Mouse (Mus musculus) gastrocnemius, adult 2 months (tissue): ENCODE results near the gene Wfdc21. TPM values are rescaled to one million over a fixed set of nuclear protein-coding genes. Genes with fewer than 3 reads are reported as not detected.

Experiments
- DNase-seq: peaks from one replicate; pipeline ENCODE4 v3.0.0; 2022
- H3K27ac ChIP-seq: fragments of 200-600 bp; 2 replicates; pipeline ENCODE4 v1.8.1; 2022; ENCODE audit warnings: mild to moderate bottlenecking
- H3K4me3 ChIP-seq: fragments of 200-600 bp; 2 replicates; pipeline ENCODE4 v1.8.1; 2022; ENCODE audit warnings: mild to moderate bottlenecking, moderate library complexity
- CTCF ChIP-seq: fragments of 200-600 bp; IDR thresholded peaks from 2 replicates; pipeline ENCODE4 v1.8.1; 2022; ENCODE audit warnings: antibody characterized with exemption, mild to moderate bottlenecking, moderate library complexity
- intact Hi-C: fragments of 180-260 bp; cut with DNase I; formaldehyde crosslinking; loops from one replicate; pipeline ENCODE4 v1.15.1; 2025
- long read RNA-seq, 2 experiments: library from polyadenylated mRNA; stranded (forward); transcript quantifications; one replicate each; pipeline ENCODE4 v2.0.0; 2021
- total RNA-seq, 2 experiments: library from RNA; stranded (reverse); gene quantifications; 2 replicates each; pipeline ENCODE4 v1.2.3; 2021

Gene Wfdc21
- not detected for total RNA-seq
- long read RNA-seq, experiment 1: 0 reads
- long read RNA-seq, experiment 2: 0 reads

DNA sequence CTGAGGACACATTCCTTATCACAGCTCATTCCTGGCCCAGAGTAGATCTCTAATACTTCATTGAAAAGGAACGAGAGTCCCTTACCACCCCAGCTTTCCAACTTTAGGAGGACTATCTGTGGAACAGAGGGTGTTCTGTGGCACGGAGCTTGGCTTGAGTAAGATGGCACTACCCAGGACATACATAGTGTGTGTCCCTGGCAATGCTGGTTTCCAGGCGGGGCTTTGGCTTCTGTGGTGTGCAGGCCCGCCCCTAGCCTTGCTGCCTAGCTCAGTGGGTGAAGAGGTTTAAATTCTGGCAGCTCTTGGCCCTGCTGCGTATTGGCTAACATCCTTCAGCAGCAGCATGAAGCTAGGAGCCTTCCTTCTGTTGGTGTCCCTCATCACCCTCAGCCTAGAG lies at the start of gene Wfdc21:
Wfdc21 (plus strand) TSS at position 260 of the 400 bp plus-strand sequence.
- intact Hi-C loops: no loop called here
- TF ChIP-seq CTCF: no peak
- H3K4me3 ChIP-seq: no peak within 1 kb of the TSS
- DNase-seq: no peak
- no peak within 1 kb of the TSS for H3K27ac ChIP-seq

DNA sequence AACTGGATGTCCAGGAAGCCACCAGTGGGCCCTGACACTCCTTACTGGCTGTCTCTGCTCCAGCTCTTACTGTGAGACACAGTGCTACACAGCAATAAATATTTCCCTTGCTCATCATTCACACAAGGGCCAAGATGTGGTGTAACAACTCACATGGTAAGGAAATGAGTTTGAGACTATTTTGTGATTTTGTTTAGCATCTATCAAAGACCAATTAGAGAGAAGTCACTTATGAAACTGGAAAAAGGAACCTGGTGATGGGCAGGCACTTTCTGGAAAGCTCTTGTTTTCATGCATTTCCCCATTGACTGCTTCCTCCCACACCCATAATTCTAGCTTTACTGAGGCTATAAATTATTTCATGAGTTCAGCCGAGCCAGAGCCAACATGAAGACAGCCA lies 43.0 kb upstream of the Wfdc21 start, which contains the start of gene Wfdc17:
Wfdc17 (plus strand) TSS at position 287 of the 400 bp plus-strand sequence.
- DNase-seq: no peak
- TF ChIP-seq CTCF: no peak
- intact Hi-C loops: loop anchor here (1.0 kb wide), 1 partner anchor 15 kb away; no protein-coding TSS in a partner anchor
- H3K4me3 ChIP-seq: no peak within 1 kb of the TSS
- no peak within 1 kb of the TSS for H3K27ac ChIP-seq

DNA sequence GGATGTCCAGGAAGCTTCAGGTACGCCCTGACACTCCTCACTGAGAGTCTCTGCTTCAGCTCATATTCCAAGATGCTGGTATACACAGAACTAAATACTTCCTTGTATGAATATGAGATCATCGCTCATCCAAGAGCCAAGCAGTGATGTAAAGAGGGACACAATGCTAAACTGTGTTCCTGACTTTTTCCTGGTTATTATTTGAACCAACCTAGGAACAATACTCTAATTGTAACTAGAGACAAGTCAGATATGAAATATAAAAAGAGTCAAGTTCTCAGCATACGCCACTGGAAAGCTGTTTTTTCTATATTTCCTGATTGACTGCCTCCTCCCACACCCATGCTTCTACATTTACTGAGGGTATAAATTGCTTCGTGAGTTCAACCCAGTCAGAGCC lies 38.0 kb upstream of the Wfdc21 start, which contains the start of gene Wfdc18:
Wfdc18 (plus strand) TSS at position 301 of the 400 bp plus-strand sequence.
- no peak for DNase-seq
- intact Hi-C loops: no loop called here
- no peak within 1 kb of the TSS for H3K27ac ChIP-seq
- no peak within 1 kb of the TSS for H3K4me3 ChIP-seq
- no peak for TF ChIP-seq CTCF

DNA sequence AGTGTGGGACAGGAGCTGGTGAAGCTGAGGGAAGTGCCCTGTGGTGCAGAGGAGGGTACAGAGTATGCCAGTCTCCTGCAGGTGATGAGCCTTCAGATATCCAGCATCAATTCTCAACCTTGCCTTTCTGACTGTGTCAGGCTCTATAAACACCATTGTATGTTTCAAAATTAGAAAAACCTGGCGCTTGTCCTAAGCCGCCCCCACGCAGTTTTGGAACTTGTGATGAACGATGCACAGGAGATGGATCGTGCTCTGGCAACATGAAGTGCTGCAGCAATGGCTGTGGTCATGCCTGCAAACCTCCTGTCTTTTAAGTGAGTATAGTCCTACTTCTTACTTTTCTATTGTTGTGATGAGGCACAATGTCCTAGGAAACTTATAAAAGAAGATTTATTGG lies 37.1 kb upstream of the Wfdc21 start:
- no peak overlapping the region for H3K4me3 ChIP-seq
- no peak for TF ChIP-seq CTCF
- no peak overlapping the region for H3K27ac ChIP-seq
- intact Hi-C loops: no loop called here
- DNase-seq: no peak

DNA sequence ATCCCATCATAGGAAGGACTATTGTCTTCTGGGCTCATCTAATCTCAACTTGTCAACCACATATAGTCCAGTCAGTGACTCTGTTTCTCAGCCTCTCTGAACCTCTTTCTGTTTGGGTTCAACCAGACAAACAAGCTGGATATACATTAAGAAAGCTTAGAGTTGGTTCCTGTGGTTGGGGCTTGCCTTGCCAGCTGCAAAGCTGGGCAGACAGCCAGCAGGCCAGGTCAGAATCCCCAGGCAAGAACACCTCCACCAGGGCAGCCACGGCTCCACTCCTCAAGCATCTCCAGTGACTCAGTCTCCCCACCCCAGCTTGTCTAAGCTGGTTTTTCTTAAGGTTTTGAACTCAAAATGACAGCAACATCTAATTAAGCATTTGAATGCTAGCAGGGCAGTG lies 34.1 kb upstream of the Wfdc21 start:
- no peak for TF ChIP-seq CTCF
- intact Hi-C loops: no loop called here
- DNase-seq: no peak
- Histone ChIP-seq H3K4me3 (no peak overlapping the region), H3K27ac (no peak overlapping the region)

DNA sequence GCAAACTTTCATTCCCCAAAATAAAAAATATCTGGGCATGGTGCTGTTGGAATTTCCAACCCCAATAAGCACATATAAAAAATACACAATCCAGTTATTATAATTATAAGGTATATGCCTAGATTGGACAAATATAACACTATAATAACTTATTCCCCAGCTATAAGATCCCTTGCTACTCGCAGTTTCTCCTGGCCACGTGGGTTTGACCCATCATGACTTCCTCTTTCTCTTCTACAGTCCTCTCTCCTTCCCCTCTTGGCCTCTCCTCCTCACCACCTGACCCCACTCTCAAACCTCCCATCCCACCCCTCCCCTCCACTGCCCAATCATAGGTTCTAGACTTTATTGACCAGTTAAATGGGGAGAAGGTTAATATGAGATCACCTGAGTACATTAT lies 32.8 kb upstream of the Wfdc21 start:
- intact Hi-C loops: no loop called here
- Histone ChIP-seq H3K27ac (no peak overlapping the region), H3K4me3 (no peak overlapping the region)
- no peak for DNase-seq
- no peak for TF ChIP-seq CTCF

DNA sequence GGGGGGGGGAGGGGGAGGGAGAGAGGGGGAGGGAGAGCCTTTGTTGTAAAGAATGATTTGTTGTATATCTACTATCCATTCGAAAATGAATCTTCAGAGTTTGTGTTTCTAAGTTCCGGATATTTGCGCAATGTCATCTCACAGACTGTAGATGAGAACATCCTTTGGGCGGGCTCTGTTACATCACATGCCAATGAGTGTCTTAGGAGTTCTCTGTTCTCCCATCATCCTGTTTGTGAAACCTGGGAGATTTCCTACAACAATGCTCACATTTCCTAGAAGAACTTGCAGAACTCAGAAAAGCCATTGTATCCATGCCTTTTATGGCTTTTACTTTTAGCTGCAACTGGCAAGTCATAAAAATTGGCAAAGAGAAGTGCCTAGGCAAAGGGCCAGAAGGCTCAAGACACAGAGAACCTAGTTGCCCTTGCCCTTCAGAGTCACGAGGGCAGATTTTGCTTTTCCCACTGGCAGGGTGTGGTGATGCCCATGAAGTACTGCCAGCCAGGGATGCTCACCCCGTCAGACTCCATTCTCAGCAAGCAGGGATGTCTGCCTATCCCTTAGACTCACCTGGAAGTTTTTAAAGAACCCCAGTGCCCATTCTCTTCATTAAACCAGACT lies 29.6 kb upstream of the Wfdc21 start:
- TF ChIP-seq CTCF: no peak
- Histone ChIP-seq H3K27ac (no peak overlapping the region), H3K4me3 (no peak overlapping the region)
- DNase-seq: no peak
- intact Hi-C loops: no loop called here

DNA sequence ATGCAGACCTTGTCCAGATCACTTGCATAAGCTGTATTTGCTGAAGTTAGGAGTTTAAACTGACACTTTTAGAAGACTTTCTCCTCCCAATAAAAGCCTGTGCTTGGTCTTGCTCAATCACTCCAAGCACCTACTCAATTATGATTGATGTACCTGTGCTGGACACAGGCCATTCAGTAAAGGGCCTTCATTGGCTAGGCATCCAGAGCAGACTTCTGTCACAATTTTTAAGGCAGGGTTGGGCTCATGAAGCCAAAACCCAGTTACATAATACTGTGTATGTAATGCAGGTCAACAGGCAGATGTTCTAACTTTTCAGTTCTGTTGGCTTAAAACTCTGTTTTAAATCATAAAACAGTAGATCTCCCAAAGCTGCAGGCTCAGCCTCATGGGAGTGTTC lies 26.0 kb upstream of the Wfdc21 start:
- TF ChIP-seq CTCF: no peak
- H3K4me3 ChIP-seq: no peak overlapping the region
- H3K27ac ChIP-seq: no peak overlapping the region
- intact Hi-C loops: no loop called here
- DNase-seq: no peak

DNA sequence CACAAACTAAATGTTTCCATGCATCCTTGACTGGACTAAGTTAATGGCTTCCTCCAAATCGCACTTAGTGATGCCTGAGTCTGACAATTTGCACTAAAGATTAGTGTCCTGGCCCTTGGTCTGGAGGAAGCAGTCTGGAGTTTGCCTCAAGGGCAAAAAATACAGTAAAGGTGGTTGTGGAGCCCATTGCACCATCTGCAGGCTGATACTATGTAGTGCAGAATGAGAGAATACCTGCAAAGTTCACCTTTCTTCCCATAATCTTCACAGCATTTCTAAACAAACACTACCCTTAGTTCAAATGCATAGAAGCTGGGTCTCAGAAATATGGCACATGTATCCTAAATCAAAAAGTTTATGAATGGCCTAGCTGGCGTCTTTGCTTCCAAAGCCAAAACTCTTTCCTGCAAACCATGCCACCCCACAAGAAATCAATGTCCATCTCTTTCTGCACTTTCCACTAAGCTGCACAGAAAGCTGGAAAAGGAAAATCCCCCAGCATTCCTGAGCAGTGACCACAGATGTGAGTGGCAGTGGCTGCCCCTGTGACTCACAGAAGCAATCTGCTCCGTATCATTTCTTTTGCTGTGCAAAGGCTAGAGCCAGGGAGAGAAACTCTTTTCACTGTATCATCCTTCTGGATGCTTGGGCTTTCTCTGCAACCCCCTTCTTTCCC lies 17.8 kb upstream of the Wfdc21 start:
- no peak overlapping the region for H3K4me3 ChIP-seq
- no peak for DNase-seq
- TF ChIP-seq CTCF: peak; percentile 32; the same call in 1 of the 2 replicates
- intact Hi-C loops: no loop called here
- H3K27ac ChIP-seq: no peak overlapping the region

DNA sequence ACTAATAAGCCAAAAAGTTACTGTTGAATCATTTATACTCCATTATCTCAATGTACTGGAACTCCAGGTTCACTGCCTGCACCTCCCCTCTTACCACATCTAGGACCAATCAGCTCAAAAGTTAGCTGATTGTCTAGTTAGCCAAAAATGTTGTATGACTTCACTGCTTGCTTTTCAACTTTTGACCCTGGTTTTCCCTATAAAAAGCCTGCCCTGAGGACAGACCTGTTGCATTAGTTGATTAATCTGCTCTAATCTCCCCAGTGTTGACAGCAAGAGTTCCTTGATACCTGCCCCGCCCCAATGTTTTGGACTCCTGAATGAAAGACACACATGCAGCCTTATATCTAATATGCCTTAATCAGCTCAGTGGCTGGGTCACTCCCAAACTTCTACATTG lies 15.6 kb upstream of the Wfdc21 start:
- no peak for TF ChIP-seq CTCF
- intact Hi-C loops: loop anchor here (10.0 kb wide), 1 partner anchor 306 kb away; the partner anchor contains the start of gene Gas2l2

DNA sequence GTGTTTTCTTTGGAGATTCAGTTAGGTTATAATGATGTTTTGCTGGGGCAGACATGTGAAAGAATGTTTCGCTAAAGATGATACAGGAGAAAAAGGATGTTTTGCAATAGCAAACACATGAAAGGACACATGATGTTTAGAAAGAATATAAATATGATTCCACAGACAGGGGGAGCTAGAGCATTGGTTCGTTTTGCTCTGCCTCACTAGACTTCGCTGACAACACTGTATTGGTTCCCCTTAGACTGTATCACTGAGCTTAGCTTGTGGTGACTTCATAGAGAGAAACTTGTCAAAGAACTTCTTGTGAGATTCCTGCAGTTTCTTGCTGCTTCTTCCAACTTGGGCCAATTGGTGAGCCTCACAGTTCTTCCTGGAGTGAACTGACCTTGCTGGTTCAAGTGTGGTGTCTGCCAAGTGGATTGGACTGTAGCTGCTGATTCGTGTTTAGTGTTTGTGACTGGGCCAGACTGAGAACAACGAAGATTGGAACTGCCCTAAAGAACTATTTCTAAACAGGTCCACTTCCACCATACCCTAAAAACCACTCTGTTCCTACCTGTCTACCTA lies 13.6 kb upstream of the Wfdc21 start:
- H3K4me3 ChIP-seq: no peak overlapping the region
- intact Hi-C loops: loop anchor here (10.0 kb wide), 1 partner anchor 308 kb away; the partner anchor contains the start of gene Gas2l2
- no peak overlapping the region for H3K27ac ChIP-seq
- no peak for DNase-seq
- TF ChIP-seq CTCF: no peak

More for the DNA sequence above, 15.6 kb upstream of the Wfdc21 start:
- DNase-seq: no peak
- no peak overlapping the region for H3K4me3 ChIP-seq
- no peak overlapping the region for H3K27ac ChIP-seq

DNA sequence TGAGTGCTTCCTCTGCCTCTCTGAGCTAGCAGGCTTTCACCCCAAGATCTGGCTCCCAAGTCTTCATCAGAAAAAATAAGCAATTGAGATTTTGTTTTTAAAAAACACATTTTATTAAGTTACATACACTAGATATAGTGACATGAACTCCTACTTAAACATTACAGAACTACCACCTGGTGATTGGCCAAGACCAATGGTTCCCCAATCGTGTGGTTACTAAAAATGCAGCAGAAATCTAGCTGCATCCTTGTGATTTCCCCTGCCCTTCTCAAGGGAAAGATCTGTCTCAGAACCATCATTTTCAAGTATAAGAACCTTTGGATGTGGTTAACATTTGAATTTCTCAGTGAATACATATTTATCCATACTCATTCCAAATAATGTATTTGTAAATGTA lies 12.5 kb upstream of the Wfdc21 start:
- DNase-seq: no peak
- no peak overlapping the region for H3K27ac ChIP-seq
- TF ChIP-seq CTCF: no peak
- H3K4me3 ChIP-seq: no peak overlapping the region
- intact Hi-C loops: loop anchor here (10.0 kb wide), 1 partner anchor 309 kb away; the partner anchor contains the start of gene Gas2l2

DNA sequence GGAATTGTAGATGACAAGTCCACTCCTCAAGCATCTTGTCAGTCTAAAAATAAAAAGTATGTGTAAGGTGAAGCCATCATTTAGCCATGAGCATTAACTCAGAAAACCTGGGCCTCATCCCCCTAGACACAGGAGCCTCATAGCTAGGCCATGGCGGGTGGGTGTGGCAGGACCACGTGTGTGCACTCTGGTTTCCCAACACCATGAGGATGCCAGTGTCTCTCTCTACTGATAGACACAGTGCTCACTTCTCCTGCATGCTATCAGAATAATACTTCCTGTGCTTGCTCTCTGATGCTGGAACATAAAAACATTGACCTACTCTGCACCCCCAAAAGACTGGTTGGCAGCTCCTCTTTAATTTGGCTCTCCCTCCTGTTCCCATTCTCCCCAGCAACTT lies 10.9 kb upstream of the Wfdc21 start:
- intact Hi-C loops: loop anchor here (10.0 kb wide), 1 partner anchor 311 kb away; the partner anchor contains the start of gene Gas2l2

More for the DNA sequence above, 10.9 kb upstream of the Wfdc21 start:
- Histone ChIP-seq H3K27ac (no peak overlapping the region), H3K4me3 (no peak overlapping the region)
- no peak for TF ChIP-seq CTCF
- no peak for DNase-seq
